Mouse (Mus musculus): ENCODE data around the gene Klf7. TPM values are rescaled to one million over a fixed set of nuclear protein-coding genes. Genes with fewer than 3 reads are reported as not detected.

Klf7 gene
- total and polyA plus RNA-seq, 3 experiments: 1.6 to 3.1 TPM; not detected in 1

DNA sequence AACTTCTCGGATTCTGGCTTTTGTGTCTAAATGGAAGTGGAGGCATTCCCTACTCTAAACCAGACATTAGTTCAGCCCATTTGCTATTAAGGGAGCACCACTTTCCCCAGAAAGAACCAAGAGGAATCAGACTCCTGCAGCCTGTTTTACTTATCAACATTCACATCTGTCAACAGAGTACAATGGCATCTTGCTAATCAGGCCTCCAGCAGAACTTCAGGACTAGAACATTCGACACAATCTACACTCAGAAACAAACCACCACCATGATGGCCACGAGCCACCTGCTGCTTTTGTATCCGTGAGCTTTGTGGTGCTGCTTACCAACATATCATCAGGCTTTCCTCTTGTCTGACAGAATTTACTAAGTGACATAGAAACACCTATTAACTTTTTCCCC lies 23.3 kb downstream of the Klf7 start:
- Histone ChIP-seq H3K9me3 (replicated peaks; ENCODE audit: insufficient read depth, low read length) (no peaks in the 10 kb centered on the region), H3K27ac (ENCODE audit: control insufficient read depth, low read depth, low read length) (no peak overlapping the region), H3K79me2 (ENCODE audit: control insufficient read depth, insufficient read depth, low read length, poor library complexity) (peaks cover 2% of the 10 kb centered on the region; the same call in 1 of the 2 replicates), H3K36me3 (ENCODE audit: control insufficient read depth in 1 of 2, insufficient read depth in 2 of 2, low read length in 2 of 2) (peaks cover 0 to 24% of the 10 kb centered on the region in 2 experiments; a peak in 2 of 4 replicates), H3K27me3 (ENCODE audit: control insufficient read depth in 1 of 2, insufficient read depth in 2 of 2, low read length in 2 of 2) (no peaks in the 10 kb centered on the region), H3K4me1 (ENCODE audit: control insufficient read depth in 1 of 2, insufficient read depth in 2 of 2, low read length in 2 of 2) (peaks cover 13 to 15% of the 10 kb centered on the region in 2 experiments), H3K4me3 (ENCODE audit: control insufficient read depth in 1 of 2, insufficient read depth in 1 of 2, low read depth in 2 of 2, low read length in 2 of 2) (no peak overlapping the region), H3K9ac (ENCODE audit: control insufficient read depth, low read depth, low read length, poor library complexity, severe bottlenecking) (no peak overlapping the region)
- DNase-seq (ENCODE audit: low read depth, low spot score): peak; percentile 65
- TF ChIP-seq TCF12 (IDR thresholded peaks at IDR 0.05; ENCODE audit: low read depth, low read length): peak; percentile 89
- TF ChIP-seq GATA1 (IDR thresholded peaks at IDR 0.05; ENCODE audit: low read depth, low read length): peak; percentile 78
- peak; percentile 72 for TF ChIP-seq TAL1 (IDR thresholded peaks at IDR 0.05; ENCODE audit: low read length)
- no peak for TF ChIP-seq POLR2AphosphoS2 (IDR thresholded peaks at IDR 0.05; ENCODE audit: low read length)
- 0 out of 2 replicates have a peak, but pooled peaks have one; percentile 42 for TF ChIP-seq ETS1 (IDR thresholded peaks at IDR 0.05; ENCODE audit: low read depth, low read length)
- TF ChIP-seq EP300 (IDR thresholded peaks at IDR 0.05; ENCODE audit: low read depth in 1 of 2, low read length in 2 of 2): peak; percentile 72 to 76

DNA sequence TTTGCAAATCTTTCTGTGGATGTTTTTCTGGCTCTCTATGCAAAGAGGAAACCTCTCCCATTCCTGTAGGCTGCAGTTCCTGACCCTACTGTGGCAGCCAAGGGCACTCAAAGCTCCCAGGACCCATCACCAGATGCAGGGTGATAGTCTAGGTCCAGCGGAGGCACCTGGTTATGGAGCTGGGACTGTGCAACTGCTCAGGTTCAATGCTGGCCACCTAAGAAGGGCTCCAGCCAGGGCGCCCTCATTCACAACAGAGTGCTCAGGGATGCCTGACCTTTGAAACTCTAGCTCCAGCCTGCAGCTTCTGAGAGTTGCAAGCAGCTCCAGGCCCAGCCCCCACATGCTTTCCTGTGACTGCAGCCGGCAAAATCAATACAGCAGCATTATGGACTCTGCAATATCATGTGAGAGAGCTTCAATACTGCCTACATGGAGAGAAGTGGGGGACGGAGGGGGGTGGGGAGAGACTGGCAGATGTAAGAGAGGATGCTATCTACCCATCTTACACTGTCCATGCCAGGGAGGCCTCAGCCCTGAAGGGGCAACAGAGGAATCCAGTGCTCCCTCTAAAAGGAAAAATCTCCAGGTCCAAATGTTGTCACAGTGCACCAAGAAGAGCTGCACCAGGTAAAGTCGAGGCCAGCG lies 24.3 kb downstream of the Klf7 start:
- Histone ChIP-seq H3K4me3 (ENCODE audit: control insufficient read depth in 1 of 2, insufficient read depth in 1 of 2, low read depth in 2 of 2, low read length in 2 of 2) (no peak overlapping the region), H3K36me3 (ENCODE audit: control insufficient read depth in 1 of 2, insufficient read depth in 2 of 2, low read length in 2 of 2) (peaks cover 0 to 24% of the 10 kb centered on the region in 2 experiments; a peak in 2 of 4 replicates), H3K9me3 (replicated peaks; ENCODE audit: insufficient read depth, low read length) (no peaks in the 10 kb centered on the region), H3K27ac (ENCODE audit: control insufficient read depth, low read depth, low read length) (no peak overlapping the region), H3K27me3 (ENCODE audit: control insufficient read depth in 1 of 2, insufficient read depth in 2 of 2, low read length in 2 of 2) (no peaks in the 10 kb centered on the region), H3K79me2 (ENCODE audit: control insufficient read depth, insufficient read depth, low read length, poor library complexity) (peaks cover 2% of the 10 kb centered on the region; the same call in 1 of the 2 replicates), H3K9ac (ENCODE audit: control insufficient read depth, low read depth, low read length, poor library complexity, severe bottlenecking) (no peak overlapping the region), H3K4me1 (ENCODE audit: control insufficient read depth in 1 of 2, insufficient read depth in 2 of 2, low read length in 2 of 2) (peaks cover 12 to 15% of the 10 kb centered on the region in 2 experiments)
- no peak for TF ChIP-seq ZMIZ1 (IDR thresholded peaks at IDR 0.05; ENCODE audit: low read depth, low read length)
- no peak for TF ChIP-seq POLR2AphosphoS5 (IDR thresholded peaks at IDR 0.05; ENCODE audit: borderline replicate concordance, low read depth, low read length)
- TF ChIP-seq TCF12 (IDR thresholded peaks at IDR 0.05; ENCODE audit: low read depth, low read length): no peak
- TF ChIP-seq HCFC1 (IDR thresholded peaks at IDR 0.05; ENCODE audit: low read depth, low read length): no peak
- TF ChIP-seq MAFK (IDR thresholded peaks at IDR 0.05; ENCODE audit: borderline replicate concordance, low read depth, low read length): no peak
- TF ChIP-seq GATA1 (IDR thresholded peaks at IDR 0.05; ENCODE audit: low read depth, low read length): no peak
- TF ChIP-seq E2F4 (IDR thresholded peaks at IDR 0.05; ENCODE audit: borderline replicate concordance, low read depth, low read length): no peak
- no peak for TF ChIP-seq RAD21 (IDR thresholded peaks at IDR 0.05; ENCODE audit: low read depth, low read length)
- no peak for TF ChIP-seq ZKSCAN1 (IDR thresholded peaks at IDR 0.05; ENCODE audit: low read depth, low read length)
- no peak for TF ChIP-seq GABPA (IDR thresholded peaks at IDR 0.05; ENCODE audit: low read depth, low read length)
- no peak for TF ChIP-seq TBP (IDR thresholded peaks at IDR 0.05; ENCODE audit: low read depth, low read length)
- TF ChIP-seq JUND (IDR thresholded peaks at IDR 0.05; ENCODE audit: low read depth, low read length): no peak
- no peak for TF ChIP-seq ETS1 (IDR thresholded peaks at IDR 0.05; ENCODE audit: low read depth, low read length)
- no peak for TF ChIP-seq POLR2AphosphoS2 (IDR thresholded peaks at IDR 0.05; ENCODE audit: low read length)
- no peak for TF ChIP-seq NELFE (IDR thresholded peaks at IDR 0.05; ENCODE audit: low read depth, low read length)
- TF ChIP-seq BHLHE40 (IDR thresholded peaks at IDR 0.05; ENCODE audit: borderline replicate concordance, low read depth, low read length): no peak
- TF ChIP-seq TAL1 (IDR thresholded peaks at IDR 0.05; ENCODE audit: low read length): no peak
- no peak for TF ChIP-seq MEF2A (IDR thresholded peaks at IDR 0.05; ENCODE audit: extremely low read depth, insufficient replicate concordance, low read depth, low read length, poor library complexity, severe bottlenecking)
- TF ChIP-seq POLR2A (IDR thresholded peaks at IDR 0.05; ENCODE audit: control insufficient read depth in 1 of 2, insufficient read depth in 1 of 2, low read depth in 1 of 2, low read length in 2 of 2, poor library complexity in 1 of 2): no peak
- DNase-seq (ENCODE audit: low read depth, low spot score): no peak

Measured in MEL (cell line).